Mouse (Mus musculus): Measurements from ENCODE around the gene Ppp1r7. TPM values are rescaled to one million over a fixed set of nuclear protein-coding genes. Genes with fewer than 3 reads are reported as not detected.

The Ppp1r7 gene
- polyA plus RNA-seq, 1 experiment from 2014 or later, result 89.3 TPM

DNA sequence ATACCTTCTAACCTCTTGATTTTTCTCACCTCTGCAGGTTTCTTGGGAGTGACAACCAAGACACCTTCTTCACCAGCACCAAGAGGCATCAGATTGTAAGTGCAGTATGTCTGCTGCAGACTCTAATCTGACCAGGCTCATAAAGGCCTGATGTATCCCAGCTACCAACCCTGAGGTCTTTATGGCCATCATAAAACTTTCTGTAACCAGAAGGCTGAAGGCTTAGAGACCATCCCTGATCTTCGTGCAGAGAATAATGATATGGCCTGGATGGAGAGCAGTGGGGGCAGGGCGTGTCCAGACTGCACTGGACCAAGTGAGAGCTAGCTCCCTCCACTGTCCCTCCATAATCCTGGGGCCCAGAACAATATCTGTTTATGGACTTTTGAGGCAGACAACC lies 44.5 kb downstream of the Ppp1r7 start:
- Histone ChIP-seq H3K27me3 (ENCODE audit: control insufficient read depth, insufficient read depth, low read length) (no peaks in the 10 kb centered on the region), H3K4me2 (replicated peaks; ENCODE audit: low read depth, low read length) (no peak overlapping the region), H3K27ac (ENCODE audit: low read depth, low read length) (no peak overlapping the region), H3K9me3 (ENCODE audit: control insufficient read depth, low read length) (no peaks in the 10 kb centered on the region), H3K4me1 (replicated peaks; ENCODE audit: control insufficient read depth, insufficient read depth, low read length) (no peaks in the 10 kb centered on the region), H3K36me3 (ENCODE audit: control insufficient read depth, insufficient read depth, low read length) (no peaks in the 10 kb centered on the region), H3K9ac (ENCODE audit: low read depth, low read length) (no peak overlapping the region), H3K4me3 (ENCODE audit: low read depth, low read length) (no peak overlapping the region)
- WGBS, result 72% methylated on average over 2 of the region's 2 CpGs
- no peak for ATAC-seq (ENCODE audit: low FRiP score)
- DNase-seq (ENCODE audit: low spot score), result no peak

DNA sequence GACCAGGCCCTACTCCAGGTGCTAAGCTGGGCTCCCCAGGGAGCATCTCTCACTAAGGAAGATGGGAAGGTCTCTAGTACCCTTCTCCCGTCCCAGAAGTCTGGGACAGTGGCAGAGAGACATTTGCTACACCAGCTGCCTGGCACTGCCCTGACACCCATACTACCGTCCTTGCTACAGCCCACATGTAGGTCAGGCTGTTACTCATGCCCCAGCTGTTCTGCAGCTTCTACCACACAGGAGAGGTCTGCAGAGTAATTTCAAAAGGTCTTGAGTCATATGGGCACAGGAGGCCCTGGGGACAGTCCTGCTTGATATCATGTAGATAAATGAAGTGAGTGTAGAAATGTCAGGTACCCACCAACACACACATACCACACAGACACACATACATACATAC lies 46.3 kb downstream of the Ppp1r7 start:
- no peaks in the 10 kb centered on the region for H3K4me1 ChIP-seq (replicated peaks; ENCODE audit: control insufficient read depth, insufficient read depth, low read length)
- no peak overlapping the region for H3K4me2 ChIP-seq (replicated peaks; ENCODE audit: low read depth, low read length)
- H3K27ac ChIP-seq (ENCODE audit: low read depth, low read length), result no peak overlapping the region
- WGBS, result 64% methylated on average over 2 of the region's 2 CpGs
- DNase-seq (ENCODE audit: low spot score) (no peak), ATAC-seq (ENCODE audit: low FRiP score) (no peak)
- H3K4me3 ChIP-seq (ENCODE audit: low read depth, low read length), result no peak overlapping the region
- H3K36me3 ChIP-seq (ENCODE audit: control insufficient read depth, insufficient read depth, low read length), result no peaks in the 10 kb centered on the region
- H3K9me3 ChIP-seq (ENCODE audit: control insufficient read depth, low read length), result no peaks in the 10 kb centered on the region
- no peaks in the 10 kb centered on the region for H3K27me3 ChIP-seq (ENCODE audit: control insufficient read depth, insufficient read depth, low read length)
- H3K9ac ChIP-seq (ENCODE audit: low read depth, low read length), result no peak overlapping the region

DNA sequence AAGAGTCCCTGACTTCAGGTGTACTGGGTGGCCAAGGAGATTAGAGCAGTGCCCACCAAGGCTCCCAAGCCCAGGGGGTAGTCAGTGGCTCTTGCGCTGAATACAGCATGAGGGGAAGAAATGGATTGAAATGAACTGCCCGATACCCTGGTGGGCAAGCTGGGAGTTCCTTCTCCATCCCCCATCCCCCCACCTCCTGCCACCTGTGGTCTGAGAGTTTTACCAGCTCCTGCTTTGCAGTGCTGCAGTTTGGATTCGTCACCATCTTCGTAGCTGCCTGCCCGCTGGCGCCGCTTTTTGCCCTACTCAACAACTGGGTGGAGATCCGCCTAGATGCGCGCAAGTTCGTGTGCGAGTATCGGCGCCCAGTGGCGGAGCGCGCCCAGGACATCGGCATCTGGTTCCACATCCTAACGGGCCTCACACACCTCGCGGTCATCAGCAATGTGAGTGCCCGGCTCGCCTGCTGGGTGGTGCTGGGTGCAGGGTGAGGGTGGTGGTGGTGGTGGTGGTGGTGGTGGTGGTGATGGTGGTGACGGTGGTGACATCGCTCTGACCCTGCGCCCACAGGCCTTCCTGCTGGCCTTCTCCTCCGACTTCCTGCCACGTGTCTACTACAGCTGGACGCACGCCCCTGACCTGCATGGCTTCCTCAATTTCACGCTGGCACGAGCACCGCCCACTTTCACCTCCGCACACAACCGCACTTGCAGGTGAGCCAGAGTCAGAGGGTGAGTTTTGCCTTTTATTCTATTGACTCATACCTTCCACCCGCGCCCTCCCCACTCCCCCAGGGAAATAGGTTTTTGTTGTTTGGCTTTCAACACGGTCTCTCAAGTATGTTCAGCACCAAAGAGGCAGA lies 58.8 kb downstream of the Ppp1r7 start:
- Histone ChIP-seq H3K9ac (ENCODE audit: low read depth, low read length) (no peak overlapping the region), H3K4me3 (ENCODE audit: low read depth, low read length) (no peak overlapping the region), H3K36me3 (ENCODE audit: control insufficient read depth, insufficient read depth, low read length) (no peaks in the 10 kb centered on the region), H3K27ac (ENCODE audit: low read depth, low read length) (no peak overlapping the region), H3K4me1 (replicated peaks; ENCODE audit: control insufficient read depth, insufficient read depth, low read length) (no peaks in the 10 kb centered on the region), H3K9me3 (ENCODE audit: control insufficient read depth, low read length) (no peaks in the 10 kb centered on the region), H3K4me2 (replicated peaks; ENCODE audit: low read depth, low read length) (peak overlapping the region; percentile 6; the same call in 1 of the 2 replicates), H3K27me3 (ENCODE audit: control insufficient read depth, insufficient read depth, low read length) (no peaks in the 10 kb centered on the region)
- DNase-seq (ENCODE audit: low spot score) (peak; percentile 19), ATAC-seq (ENCODE audit: low FRiP score) (no peak)
- 25% methylated on average over 38 of the region's 38 CpGs for WGBS

DNA sequence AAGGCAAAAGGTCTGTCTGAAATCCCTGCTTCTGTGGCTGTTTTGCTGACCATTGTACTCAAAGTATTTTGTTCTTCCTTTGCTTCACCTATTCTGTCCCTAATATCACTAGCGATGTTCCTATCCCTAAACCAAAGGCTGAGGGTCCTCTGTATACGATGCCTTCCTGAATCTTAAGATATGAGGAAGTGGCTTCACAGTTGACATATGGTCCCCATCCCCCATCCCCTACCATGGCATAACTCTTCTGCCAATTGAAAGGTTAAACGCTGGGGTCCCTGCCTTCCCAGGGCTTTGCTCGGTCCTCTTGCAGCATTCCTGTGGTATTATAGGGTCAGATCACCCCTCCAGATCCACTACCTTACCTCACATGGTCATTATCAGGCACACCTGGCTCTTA lies 60.7 kb downstream of the Ppp1r7 start:
- H3K9me3 ChIP-seq (ENCODE audit: control insufficient read depth, low read length), result no peaks in the 10 kb centered on the region
- H3K27ac ChIP-seq (ENCODE audit: low read depth, low read length), result no peak overlapping the region
- no peak overlapping the region for H3K9ac ChIP-seq (ENCODE audit: low read depth, low read length)
- WGBS, result 89% methylated on average over 4 of the region's 4 CpGs
- DNase-seq (ENCODE audit: low spot score) (no peak), ATAC-seq (ENCODE audit: low FRiP score) (no peak)
- peaks cover 8% of the 10 kb centered on the region; the same call in 1 of the 2 replicates for H3K36me3 ChIP-seq (ENCODE audit: control insufficient read depth, insufficient read depth, low read length)
- no peaks in the 10 kb centered on the region for H3K27me3 ChIP-seq (ENCODE audit: control insufficient read depth, insufficient read depth, low read length)
- H3K4me3 ChIP-seq (ENCODE audit: low read depth, low read length), result no peak overlapping the region
- no peaks in the 10 kb centered on the region for H3K4me1 ChIP-seq (replicated peaks; ENCODE audit: control insufficient read depth, insufficient read depth, low read length)
- H3K4me2 ChIP-seq (replicated peaks; ENCODE audit: low read depth, low read length), result no peak overlapping the region

Other genes starting within 250 kb of the Ppp1r7 start
- gene Kif1a, start 240.9 kb upstream of the Ppp1r7 start, polyA plus RNA-seq (2014; fragmentation: Nextera tagmentation; extraction: Ambion mirVana), result 72.0 and 82.8 TPM in 2 replicates
- not detected in 2 replicates for gene Agxt, start 207.6 kb upstream of the Ppp1r7 start, polyA plus RNA-seq (2014; fragmentation: Nextera tagmentation; extraction: Ambion mirVana)
- gene 2310007B03Rik, start 181.9 kb upstream of the Ppp1r7 start, polyA plus RNA-seq (2014; fragmentation: Nextera tagmentation; extraction: Ambion mirVana), result 0.49 and 0.77 TPM in 2 replicates
- 0.09 and 0.18 TPM in 2 replicates for gene Crocc2, start 174.1 kb upstream of the Ppp1r7 start, polyA plus RNA-seq (2014; fragmentation: Nextera tagmentation; extraction: Ambion mirVana)
- gene Sned1, start 107.0 kb upstream of the Ppp1r7 start, polyA plus RNA-seq (2014; fragmentation: Nextera tagmentation; extraction: Ambion mirVana), result 1.5 and 4.0 TPM in 2 replicates
- gene Mterf4, start 36.9 kb upstream of the Ppp1r7 start, polyA plus RNA-seq (2014; fragmentation: Nextera tagmentation; extraction: Ambion mirVana), result 33.0 and 35.3 TPM in 2 replicates
- 12.1 and 12.2 TPM in 2 replicates for gene Pask, start 628 bp downstream of the Ppp1r7 start, polyA plus RNA-seq (2014; fragmentation: Nextera tagmentation; extraction: Ambion mirVana)
- gene Ano7, start 31.1 kb downstream of the Ppp1r7 start, polyA plus RNA-seq (2014; fragmentation: Nextera tagmentation; extraction: Ambion mirVana), result 0.23 TPM in 1 of 2 replicates, not detected in the other
- gene Hdlbp, start 136.0 kb downstream of the Ppp1r7 start, polyA plus RNA-seq (2014; fragmentation: Nextera tagmentation; extraction: Ambion mirVana), result 80.7 and 117 TPM in 2 replicates
- gene Farp2, start 169.2 kb downstream of the Ppp1r7 start, polyA plus RNA-seq (2014; fragmentation: Nextera tagmentation; extraction: Ambion mirVana), result 4.6 and 6.0 TPM in 2 replicates

Data from hindbrain, embryonic 11.5 days (tissue).